Mouse (Mus musculus): Measurements from ENCODE around the gene Grm7.

The Grm7 gene

DNA sequence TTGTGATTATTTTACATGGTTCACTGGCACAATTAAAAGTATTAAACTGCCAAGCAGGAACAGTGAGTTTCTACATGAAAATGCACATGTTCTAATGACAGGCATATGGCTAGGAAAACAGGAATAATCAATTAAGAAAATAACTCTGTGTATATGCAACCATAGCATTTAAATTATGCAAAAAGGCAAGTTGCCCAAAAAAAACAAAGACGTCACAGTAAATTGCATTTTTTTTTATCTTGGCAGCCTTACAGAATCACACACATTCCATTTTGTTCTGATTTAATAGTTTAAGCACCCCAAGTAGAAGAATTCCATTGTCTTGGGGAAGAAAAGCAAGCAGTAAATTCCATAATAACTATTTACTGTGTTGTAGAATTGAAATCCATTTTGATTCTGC is 716.3 kb downstream of the Grm7 start:
- in situ Hi-C loops (cut with MboI, MseI), result no loop called here

DNA sequence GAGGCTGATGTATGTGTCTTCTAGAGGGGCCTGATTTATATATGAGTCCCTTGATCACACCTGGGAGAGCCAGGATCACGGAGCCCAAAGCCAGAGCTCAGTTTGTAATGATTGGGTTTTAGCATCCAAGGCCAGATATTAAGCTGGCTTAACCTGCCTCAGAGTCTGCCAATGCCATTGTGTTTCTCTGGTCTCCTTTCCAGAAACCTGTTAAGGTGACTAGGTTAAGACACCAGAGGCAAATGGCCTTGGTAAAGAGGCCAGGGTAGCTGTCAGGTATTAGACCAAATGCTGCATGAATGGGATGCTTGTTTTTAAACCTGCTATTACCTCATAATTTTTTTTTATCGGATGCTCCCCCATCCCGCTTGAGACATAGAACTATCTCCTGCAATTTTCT is 722.7 kb downstream of the Grm7 start:
- in situ Hi-C loops (cut with MboI, MseI), result no loop called here

DNA sequence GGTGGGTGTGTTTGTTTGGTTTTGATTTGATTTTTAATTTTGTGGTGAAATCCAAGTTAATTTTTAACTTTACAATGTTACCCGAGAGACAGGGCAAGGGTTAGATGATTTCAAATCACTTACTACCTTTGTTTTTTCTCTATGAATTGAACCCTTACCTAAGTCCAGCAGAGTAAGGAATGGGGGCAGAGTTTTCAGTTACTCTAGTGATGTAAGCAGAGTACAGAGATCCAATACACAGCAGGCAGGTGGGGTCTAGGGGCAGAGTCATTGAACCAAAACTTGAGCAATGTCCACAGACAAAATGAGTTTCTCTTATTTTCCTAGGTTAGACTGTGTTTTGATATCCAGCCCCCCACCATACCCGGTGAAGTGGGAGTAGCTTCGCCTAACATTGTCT is 723.2 kb downstream of the Grm7 start:
- in situ Hi-C loops (cut with MboI, MseI), result no loop called here

DNA sequence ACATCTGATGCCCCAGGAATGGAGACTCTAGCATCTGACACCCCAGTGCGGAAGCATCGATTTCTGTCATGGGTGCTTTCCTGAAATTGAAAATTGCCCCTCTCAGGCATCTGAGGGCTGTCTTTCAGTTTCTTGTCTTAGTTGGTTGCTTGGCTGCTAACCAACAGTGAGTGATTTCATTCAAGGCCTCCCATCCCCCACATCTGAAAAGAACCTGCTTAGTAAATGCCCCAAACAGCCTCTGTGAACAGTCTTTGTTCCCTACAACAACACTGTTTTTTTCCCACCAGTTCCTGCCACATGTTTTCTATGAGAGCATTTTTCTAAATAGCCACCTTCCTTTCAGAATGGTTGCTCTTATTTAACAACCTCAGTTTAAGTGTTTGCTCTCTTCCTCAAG is 723.6 kb downstream of the Grm7 start:
- in situ Hi-C loops (cut with MboI, MseI), result no loop called here

DNA sequence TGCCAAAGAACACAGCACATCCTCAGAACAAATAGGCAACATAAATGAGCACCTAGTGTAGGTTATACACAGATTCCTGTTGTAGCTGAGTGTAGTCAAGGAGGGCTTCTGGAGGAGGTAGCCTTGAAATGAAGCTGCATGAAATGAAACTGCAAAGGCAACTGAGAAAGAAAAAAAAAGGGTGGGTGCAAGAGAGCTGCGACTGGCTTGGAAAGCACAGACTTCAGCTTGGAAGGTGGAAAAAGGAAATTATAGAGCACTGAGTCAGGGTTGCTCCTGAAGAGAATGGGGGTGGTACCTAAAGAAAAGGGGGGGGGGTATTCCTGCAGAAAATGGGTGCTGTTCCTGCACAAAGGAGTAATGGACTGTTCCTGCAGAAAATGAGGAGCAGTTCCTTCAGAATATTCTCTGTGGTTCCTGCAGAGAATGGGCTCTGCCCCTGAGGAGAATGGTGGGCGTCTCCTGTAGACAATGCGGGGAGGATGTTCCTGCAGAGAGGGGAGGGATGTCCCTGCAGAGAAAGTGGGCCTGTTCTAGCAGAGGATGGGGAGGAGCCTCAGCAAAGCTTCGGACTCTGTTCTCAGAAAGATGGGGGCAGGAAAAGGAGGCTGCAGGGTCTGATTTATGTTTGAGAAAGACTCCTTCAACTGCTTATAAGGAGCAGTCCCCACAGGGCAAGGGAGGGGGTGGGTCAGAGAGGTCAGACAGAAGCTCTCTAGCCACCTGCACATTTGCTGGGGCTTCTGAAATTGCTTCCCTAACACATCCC is 726.4 kb downstream of the Grm7 start:
- in situ Hi-C loops (cut with MboI, MseI), result no loop called here

DNA sequence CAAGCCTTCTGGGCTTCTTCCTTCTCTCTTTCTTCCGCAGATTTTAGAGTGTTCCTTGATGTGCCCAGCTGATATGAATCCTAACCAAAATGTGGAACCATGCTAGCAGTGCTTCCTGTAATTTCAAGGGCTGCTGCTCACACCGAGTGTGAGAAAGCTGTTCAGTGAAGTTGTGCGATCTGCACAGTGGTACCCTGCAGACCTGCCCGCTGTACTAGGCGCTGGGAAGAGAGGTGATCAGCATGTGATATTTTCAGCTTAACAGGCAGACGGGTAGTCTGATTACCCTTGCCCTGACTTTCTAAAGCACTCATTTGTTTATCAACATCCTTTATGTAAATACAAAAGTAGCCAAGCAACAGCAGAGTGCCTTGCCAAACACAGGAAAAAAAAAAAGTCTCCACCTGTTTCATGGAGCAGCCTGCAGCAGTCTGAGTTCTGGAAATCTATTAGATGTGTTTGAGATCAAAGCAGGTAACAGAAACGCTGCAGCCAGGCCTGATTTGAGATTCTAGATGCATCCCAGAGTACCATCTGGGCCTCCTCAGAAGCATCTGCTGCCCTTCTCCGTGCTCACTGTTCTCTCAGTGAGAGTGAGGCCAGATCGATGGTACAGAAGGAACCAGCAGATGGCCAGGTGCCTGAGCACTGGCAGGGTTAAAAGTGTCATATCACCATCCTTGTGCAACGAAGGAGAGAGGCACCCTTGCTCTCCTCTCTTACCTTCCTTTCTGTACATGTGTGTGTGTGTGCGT is 727.4 kb downstream of the Grm7 start:
- in situ Hi-C loops (cut with MboI, MseI), result no loop called here

DNA sequence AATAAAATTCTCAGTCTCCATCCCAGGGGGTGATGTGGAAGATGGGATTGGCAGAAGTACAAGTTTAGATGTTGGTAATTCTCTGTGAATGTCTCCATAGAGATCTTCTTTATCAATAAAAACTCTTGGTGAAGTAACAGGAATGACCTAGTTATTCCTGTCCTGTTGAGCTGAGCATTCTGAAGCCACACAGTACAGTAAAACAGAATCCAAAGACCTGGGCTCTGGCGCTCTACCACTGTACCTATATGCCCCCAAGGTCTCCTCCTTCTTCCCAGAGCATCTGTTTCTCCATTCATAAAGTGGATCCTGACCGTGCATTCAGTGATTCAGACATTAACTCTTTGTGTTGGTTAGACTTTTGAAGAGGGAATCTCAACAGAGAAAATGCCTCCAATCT is 735.3 kb downstream of the Grm7 start:
- in situ Hi-C loops (cut with MboI, MseI), result no loop called here

DNA sequence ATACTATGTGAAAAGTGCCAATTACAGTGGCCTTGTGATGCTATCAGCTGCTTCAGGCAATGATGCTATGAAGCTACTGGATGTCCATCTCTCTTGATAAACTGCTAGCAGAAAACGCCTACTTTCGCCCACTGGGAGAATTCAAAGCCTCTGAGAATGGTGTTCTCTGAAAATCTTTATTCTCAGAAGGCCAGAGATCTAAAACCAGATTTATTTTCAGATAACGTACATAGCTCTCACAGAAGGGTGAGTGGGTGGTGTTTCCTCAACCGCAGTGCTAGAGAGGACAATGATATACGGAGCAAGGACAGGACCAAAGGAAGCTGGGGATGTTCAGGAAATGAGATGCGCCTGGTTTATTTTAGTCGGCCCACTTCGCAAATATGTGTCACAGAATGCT is 763.4 kb downstream of the Grm7 start:
- in situ Hi-C loops (cut with MboI, MseI), result no loop called here

DNA sequence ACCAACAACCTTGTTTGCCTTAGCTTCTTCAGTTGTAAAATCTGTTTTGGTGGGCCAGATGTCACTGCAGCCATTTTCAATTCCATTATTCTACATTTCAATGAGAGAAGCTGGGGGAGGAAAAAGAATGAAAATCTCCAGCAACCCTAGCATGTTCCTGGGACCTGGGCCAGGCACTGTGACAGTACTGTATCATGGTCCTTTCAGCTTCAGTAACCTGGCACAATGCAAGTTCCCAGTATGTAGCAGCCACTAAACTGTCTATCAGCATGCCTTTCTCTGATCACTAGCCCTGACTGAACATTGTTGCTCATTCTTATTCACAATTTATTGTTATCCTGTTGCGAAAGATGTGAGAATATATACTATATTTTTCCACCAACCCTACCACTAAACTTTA is 779.4 kb downstream of the Grm7 start:
- in situ Hi-C loops (cut with MboI, MseI), result no loop called here

DNA sequence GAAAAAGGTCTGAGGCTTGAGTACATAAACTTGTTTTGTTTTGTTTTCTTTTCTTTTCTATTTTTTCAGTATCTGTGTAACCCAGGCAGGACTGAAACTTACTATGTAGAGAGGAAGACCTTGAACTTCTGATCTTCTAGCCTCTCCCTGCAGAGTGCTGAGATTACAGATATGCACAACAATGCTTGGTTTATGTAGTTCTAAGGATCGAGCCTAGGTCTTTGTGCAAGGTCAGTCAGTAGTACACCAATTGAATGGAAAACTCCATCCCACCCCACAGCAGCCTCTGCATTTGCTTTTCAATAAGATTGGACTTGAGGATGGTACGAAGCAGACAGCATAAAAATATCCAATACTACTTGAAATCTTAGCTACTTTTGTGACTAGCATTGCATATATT is 800.8 kb downstream of the Grm7 start:
- in situ Hi-C loops (cut with MboI, MseI), result no loop called here

DNA sequence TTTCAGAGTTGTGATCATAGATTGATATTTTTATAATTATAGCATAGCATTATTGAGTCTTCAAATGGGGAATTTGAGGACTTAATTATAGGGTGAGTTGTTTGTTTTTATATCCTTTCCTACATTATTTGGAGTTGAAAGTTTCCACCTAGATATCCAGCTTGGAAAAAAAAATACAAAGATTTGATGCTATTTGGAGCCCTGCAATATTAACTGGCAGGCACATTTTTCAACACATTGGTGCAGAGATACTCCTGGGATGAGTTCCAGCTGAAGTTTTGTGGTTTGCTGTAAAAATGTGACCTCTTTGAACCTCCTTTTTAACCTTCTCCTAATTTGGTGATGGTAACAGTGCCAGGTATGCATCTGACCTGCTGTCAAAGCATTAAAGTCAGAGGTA is 802.5 kb downstream of the Grm7 start:
- in situ Hi-C loops (cut with MboI, MseI), result no loop called here

DNA sequence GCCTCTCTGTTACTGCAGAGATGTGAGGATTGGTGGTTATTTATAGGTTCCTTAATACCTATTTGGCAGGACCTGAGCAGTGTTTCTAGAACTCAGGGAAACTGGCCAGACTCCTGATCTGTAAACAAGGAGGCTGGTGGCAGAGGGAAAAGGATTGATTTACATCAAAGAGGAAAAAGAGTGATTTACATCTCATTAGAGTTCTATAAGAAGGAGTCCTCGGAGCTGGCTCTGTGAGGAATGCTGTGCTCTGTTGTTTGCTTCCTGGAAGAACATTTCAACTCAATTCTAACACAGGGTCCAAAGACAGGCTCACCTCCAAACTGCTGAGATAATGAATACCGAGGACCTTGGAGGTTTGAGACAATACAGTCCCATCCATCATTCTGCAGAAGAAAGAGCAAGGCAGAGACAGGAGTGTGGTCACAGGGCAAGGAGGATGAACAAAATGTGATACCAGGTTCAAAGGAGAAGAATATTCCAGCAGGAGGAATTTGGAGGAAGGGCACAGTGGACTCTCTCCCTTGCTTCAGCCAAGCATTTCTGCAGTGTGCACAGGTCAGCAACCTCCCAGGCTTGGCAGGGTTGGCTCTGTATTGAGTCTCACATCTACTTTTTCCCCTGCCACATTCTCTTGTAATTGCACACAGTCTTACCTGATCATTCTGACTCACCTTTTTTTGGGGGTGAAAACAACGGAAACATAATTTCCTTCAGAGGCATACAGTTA is 803.8 kb downstream of the Grm7 start:
- in situ Hi-C loops (cut with MboI, MseI), result no loop called here

DNA sequence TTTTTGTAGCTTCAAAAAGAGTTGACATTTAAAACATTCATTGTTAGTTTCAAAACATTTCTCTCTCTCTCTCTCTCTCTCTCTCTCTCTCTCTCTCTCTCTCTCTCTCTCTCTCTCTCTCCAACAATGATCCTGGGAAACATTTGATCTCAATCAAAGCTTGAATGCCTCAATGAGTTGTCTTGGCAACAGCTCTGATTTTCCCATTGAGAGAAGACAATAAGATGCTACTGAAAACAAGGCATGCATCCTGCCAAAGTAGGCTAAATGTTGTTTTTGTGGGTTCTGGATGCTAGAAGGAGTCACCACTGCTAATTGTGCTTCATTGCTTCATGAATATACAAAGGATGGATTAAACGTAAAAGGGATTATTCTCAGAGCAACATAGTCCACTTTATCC is 836.5 kb downstream of the Grm7 start:
- in situ Hi-C loops (cut with MboI, MseI), result no loop called here

DNA sequence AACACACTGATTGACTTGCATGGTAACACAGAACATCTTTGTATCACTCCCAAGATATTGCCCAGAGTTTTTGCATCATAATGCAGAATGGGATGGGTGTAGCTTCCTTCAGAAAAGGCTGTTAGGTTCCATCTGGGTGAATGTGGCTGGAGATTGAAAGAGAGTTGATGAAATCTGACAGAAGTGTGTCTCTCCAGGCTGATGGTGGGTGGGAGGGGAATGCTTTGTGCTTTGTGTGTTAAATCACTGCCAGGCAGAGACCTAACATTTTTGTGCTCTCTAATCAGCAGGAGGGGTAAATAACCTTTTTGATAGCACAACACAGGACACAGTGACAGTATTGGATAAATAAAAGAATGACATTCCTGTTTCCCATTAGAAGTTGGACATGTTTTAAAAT is 840.7 kb downstream of the Grm7 start:
- in situ Hi-C loops (cut with MboI, MseI), result no loop called here

DNA sequence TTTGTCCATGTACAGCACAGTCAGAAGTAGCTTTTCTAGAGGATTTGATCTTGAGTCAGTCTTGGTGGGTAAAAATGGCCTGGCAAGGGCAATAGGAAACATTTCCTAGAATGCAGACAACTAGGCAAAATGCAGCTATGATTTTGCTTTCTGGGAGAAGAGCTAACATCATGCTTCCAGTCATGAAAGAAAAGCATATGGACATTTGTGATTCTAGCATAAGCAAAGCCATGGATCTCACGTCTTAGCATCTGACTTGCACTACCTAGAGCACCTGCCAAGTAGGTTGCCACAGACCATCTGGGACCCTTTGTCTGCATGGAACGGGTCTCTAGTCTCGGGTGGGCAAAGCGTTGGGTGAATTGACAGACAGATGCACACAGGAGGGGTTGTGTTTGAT is 842.2 kb downstream of the Grm7 start:
- in situ Hi-C loops (cut with MboI, MseI), result no loop called here

DNA sequence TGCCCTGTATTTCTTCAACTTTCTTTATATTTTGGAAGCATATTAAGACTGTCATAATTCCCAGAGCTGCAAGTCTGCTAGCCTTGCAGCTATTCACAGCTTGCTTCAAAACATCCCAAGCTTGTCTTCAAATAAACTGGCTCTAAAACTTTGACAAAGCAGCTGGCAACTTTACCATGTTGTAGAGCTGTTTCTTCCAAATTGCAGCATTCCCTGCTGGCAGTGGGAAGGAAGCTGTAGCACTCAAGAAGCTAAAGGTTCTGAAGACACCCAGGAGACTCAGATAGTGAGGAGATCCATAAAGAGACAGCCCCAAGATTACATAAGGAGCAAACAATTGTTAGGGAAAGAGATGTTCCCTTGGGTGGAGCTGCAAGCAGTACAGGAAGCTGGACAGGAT is 846.8 kb downstream of the Grm7 start:
- in situ Hi-C loops (cut with MboI, MseI), result no loop called here

DNA sequence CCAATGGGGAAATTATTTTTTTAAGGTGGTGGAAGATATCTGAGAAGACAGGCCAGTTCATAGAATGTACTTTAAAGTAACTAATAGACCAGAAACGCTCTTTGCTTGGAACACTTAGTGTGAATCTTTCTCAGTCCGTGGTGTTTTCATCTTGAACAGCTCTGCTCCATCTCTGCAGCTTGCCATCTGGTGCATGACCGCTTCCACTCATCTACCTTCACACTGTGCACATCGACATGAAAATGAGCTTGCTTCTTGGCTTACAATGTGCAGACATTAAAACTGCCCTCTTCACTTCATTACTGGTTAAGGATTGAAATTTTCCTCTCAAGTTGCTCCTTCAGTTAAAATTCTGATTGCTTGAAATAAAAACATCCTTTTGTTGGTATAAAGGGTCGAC is 854.2 kb downstream of the Grm7 start:
- in situ Hi-C loops (cut with MboI, MseI), result no loop called here

DNA sequence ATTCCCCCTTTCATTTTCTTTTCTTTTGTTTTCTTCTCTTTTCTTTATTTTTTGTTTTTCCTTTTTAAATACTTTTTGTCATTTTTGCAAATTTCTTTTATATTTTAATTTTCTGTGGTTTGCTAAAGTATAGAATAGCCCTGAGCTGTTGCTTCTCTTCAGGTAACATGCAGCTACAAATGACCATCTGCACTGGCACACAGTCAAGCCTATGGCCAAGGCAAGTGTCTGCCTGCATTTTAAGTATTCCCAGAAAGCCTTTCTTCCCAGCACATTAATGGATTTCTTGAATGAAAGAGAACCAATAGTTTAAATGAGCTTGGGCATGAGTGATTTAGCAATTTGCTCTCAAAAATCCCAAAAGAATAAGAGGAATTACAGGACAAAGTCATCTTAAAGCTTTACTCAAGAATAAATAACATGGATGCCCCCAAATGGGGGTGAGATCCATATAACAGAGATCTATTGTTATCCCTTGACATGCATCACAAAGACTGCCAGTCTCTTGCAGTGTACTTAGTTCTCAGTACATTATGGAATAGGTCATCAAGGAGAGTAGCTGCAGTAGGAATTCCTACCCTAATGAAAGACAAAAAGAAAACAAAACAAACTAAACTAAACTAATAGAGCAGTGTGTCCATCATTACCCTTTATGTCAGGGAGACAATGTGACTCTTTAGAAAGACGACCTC is 865.5 kb downstream of the Grm7 start:
- in situ Hi-C loops (cut with MboI, MseI), result no loop called here

DNA sequence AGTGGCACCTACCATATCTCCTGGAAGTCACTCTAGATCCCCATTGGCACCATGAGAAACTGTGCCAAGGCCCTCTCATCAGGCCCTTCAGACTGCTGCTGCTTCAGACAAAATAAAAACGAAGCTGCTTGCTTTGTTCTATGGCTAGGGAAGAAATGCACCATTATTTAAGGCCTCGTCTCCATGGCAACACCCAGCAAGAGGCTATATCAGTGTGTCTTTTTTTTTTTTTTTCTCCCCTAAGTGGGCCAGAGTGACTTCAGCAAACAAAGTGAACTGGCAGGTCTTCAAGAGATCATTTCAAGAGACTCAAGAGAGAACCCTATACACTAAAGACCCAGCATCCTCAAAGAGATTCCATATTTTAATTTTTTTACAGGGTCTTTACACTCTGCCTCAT is 867.0 kb downstream of the Grm7 start:
- in situ Hi-C loops (cut with MboI, MseI), result no loop called here

DNA sequence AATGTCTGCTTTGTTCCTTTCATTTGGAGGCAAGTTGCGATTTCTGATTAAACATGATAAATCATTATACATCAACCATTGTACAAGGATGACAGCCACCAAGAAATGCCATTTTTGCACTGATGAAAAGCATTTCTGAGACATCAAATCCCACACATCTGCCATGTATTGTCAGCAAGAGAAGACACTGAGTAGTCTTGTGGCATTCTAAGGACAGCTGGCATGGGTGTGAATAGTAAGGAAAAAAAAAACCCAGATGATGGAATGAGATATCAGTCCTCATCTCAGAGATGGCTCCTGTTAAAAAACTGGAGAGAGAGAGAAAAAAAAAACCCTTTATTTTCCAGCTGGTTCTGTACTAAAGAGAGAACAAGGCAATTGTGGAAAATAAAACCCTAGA is 875.8 kb downstream of the Grm7 start:
- in situ Hi-C loops (cut with MboI, MseI), result no loop called here

DNA sequence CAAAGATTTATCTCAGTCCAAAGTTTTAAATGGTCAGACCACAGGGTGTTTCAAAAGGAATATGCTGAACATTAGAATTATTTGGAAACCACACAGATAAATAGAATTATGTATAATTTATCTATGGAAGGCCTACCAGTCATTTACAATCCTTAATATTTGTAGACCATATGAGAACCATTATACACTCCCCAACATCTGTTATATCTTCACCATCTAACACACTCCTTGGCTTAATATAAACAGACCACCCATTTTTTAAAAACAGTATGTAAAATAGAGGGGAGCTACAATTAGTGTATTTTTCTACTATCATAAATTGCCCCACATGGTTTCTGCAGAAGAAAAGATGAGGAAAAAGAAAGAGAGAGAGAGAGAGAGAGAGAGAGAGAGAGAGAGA is 876.7 kb downstream of the Grm7 start:
- in situ Hi-C loops (cut with MboI, MseI), result no loop called here

DNA sequence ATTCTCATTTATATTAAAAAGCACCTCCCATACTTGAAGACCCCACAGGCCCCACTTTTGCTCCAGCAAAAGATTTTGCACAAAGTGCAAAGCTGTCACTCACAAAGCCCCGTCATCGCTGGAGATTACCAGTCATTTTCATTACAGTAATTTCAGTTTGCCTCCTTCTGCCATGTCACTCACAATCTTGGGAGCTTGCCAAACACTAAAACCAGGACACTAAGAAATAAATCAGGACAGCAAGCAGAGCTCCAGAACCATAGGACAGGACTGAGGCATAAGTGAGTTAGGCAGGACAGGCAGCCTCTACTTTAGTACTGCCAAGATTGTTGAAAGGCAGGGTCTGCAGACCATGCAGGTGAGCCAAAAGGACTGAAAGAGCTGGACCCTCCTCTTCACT is 884.6 kb downstream of the Grm7 start:
- in situ Hi-C loops (cut with MboI, MseI), result no loop called here

All from T-helper 2 cell (primary cell).